Mouse (Mus musculus) bone marrow, adult 2 months (tissue): ENCODE data around the gene Lpcat3. TPM values are rescaled to one million over a fixed set of nuclear protein-coding genes. Genes with fewer than 3 reads are reported as not detected.
A peak's percentile ranks its signal among the peaks of the same experiment; 100 is the strongest.

Experiments used
- H3K27ac ChIP-seq: fragments of 200-500 bp; 2 replicates; pipeline ENCODE4 v1.5.1; 2012; ENCODE audit warnings: low read depth, mild to moderate bottlenecking, control low read depth, inconsistent platforms, low read length; ENCODE audit not compliant: control insufficient read depth, poor library complexity, insufficient read depth
- H3K4me1 ChIP-seq: fragments of 200-500 bp; 2 replicates; pipeline ENCODE4 v1.6.1; 2011; ENCODE audit warnings: low read length; ENCODE audit not compliant: control insufficient read depth, insufficient read depth
- H3K4me3 ChIP-seq: fragments of 200-500 bp; replicated peaks from 2 replicates; pipeline ENCODE3; 2011; ENCODE audit warnings: mild to moderate bottlenecking, low read depth, low read length, control low read depth; ENCODE audit not compliant: control insufficient read depth
- CTCF ChIP-seq: fragments of 200-500 bp; IDR thresholded peaks from 2 replicates; pipeline ENCODE4 v1.5.1; 2011; ENCODE audit warnings: low read length, control low read depth; ENCODE audit not compliant: control insufficient read depth, insufficient read depth
- POLR2A ChIP-seq: fragments of 200-500 bp; IDR thresholded peaks from 2 replicates; pipeline ENCODE4 v1.6.1; 2011; ENCODE audit warnings: low read depth, mild to moderate bottlenecking, control low read depth, low read length, borderline replicate concordance; ENCODE audit not compliant: control insufficient read depth
- WGBS: fragments of 180-500 bp; shearing (Covaris S2); methylation state at CpG from one replicate; pipeline ENCODE4 v1.1.7; 2018; 5-methylcytosine and 5-hydroxymethylcytosine counted together
- polyA plus RNA-seq: library from polyadenylated mRNA; stranded (reverse); fragments of >200 nt; gene quantifications from 2 replicates; pipeline ENCODE4 v1.2.4, GENCODE M21; 2011; ENCODE audit warnings: low replicate concordance; ENCODE audit not compliant: missing spikeins, insufficient read depth, insufficient read length

Gene Lpcat3
- polyA plus RNA-seq, 1 experiment: 77.5 TPM

- 1% methylated on average over 19 of the region's 19 CpGs for WGBS
- TF ChIP-seq POLR2A: peak; percentile 98; the same call in 1 of the 2 replicates
- TF ChIP-seq CTCF: 0 out of 2 replicates have a peak, but pooled peaks have one; percentile 3
- Histone ChIP-seq H3K4me1 (peaks cover 10% of the 10 kb centered on the region), H3K27ac (peak overlapping the region; percentile 92), H3K4me3 (peak overlapping the region; percentile 87)
Observed at GRCm38 (mm10) chr6:124732476-124733370, 69.9 kb downstream of the Lpcat3 start.

GRCm38 (mm10) chr6:124734417-124734816 lies 71.6 kb downstream of the Lpcat3 start:
- no peak overlapping the region for H3K4me3 ChIP-seq
- H3K4me1 ChIP-seq: peaks cover 10% of the 10 kb centered on the region
- no peak for TF ChIP-seq CTCF
- no peak for TF ChIP-seq POLR2A
- WGBS: 59% methylated on average over 3 of the region's 3 CpGs
- H3K27ac ChIP-seq: no peak overlapping the region

DNA sequence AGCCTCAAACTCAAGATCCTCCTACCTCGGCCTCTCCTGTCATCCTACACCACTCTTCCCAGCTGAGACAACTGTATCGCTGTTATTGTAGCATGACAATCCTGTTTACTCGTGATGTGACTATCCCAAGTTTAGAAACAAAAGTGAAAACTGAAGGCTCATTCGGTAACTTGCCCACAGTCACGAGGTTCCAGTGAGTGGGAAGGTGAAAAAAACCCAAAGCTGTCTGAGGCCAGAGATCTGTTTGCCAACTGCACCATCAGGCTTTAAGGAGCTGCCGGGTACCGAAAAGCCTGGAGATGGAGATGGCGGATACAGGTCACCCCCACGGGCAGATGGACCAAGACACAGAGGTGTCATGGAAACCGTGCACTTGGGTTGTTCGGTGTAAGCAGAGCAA lies 74.2 kb downstream of the Lpcat3 start:
- Histone ChIP-seq H3K27ac (no peak overlapping the region), H3K4me1 (peaks cover 11% of the 10 kb centered on the region), H3K4me3 (no peak overlapping the region)
- 85% methylated on average over 11 of the region's 11 CpGs for WGBS
- no peak for TF ChIP-seq POLR2A
- TF ChIP-seq CTCF: no peak

DNA sequence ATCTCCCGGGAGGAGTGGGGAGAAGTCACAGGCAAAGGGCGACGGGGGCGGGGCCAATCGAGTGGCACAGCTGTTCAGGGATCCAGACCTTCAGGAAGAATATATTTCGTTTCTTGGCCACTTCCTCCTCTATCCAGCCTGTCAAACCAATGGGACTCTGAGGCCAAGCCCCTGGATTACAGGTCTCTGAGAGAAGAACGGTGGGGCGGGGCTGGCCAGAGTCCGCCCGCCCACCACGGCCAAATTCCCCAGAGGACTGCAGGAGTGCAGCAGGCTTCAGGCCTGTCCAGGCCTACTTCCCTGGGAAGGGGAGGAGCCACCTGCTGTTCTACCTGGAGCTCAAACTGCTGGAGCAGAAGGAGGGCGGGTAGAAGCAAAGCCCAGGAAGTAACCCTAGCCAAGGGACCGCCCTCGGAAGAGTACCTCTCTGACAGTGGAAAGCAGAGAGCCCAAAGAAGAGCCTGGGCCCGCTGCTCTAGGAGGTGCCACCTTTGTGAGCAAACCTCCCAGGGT lies 75.7 kb downstream of the Lpcat3 start, which contains the start of gene Ptpn6:
Ptpn6 (minus strand) TSS at position 204 of the 513 bp plus-strand sequence.
- H3K4me1 ChIP-seq: peaks cover 8% of the 10 kb centered on the region
- H3K27ac ChIP-seq: peak within 1 kb of the TSS; percentile 55
- 12% methylated on average over 15 of the region's 15 CpGs for WGBS
- peak within 1 kb of the TSS; percentile 31 for H3K4me3 ChIP-seq
- TF ChIP-seq POLR2A: no peak
- no peak for TF ChIP-seq CTCF

- peak overlapping the region; percentile 55 for H3K27ac ChIP-seq
- no peak overlapping the region for H3K4me3 ChIP-seq
- TF ChIP-seq CTCF (no peak), POLR2A (no peak)
- H3K4me1 ChIP-seq: peaks cover 8% of the 10 kb centered on the region
- 78% methylated on average over 10 of the region's 10 CpGs for WGBS
Observed at GRCm38 (mm10) chr6:124739231-124739796, 76.5 kb downstream of the Lpcat3 start.

GRCm38 (mm10) chr6:124740211-124740887 lies 77.5 kb downstream of the Lpcat3 start:
- WGBS: 1% methylated on average over 29 of the region's 29 CpGs
- H3K27ac ChIP-seq: peak overlapping the region; percentile 97
- TF ChIP-seq CTCF (peak; percentile 44), POLR2A (no peak)
- peak overlapping the region; percentile 83 for H3K4me3 ChIP-seq
- H3K4me1 ChIP-seq: peaks cover 6% of the 10 kb centered on the region

GRCm38 (mm10) chr6:124740888-124741761 lies 78.3 kb downstream of the Lpcat3 start, which contains the start of gene Grcc10:
Gene Grcc10, minus strand, starts transcription at chr6:124741374.
- H3K4me3 ChIP-seq: peak within 1 kb of the TSS; percentile 83
- H3K4me1 ChIP-seq: peaks cover 6% of the 10 kb centered on the region
- peak within 1 kb of the TSS; percentile 97 for H3K27ac ChIP-seq
- WGBS: under 1% methylated on average over 41 of the region's 41 CpGs
- TF ChIP-seq CTCF: no peak
- peak; percentile 56 for TF ChIP-seq POLR2A
